Mouse (Mus musculus) lung, postnatal 0 days (tissue): ENCODE data around the gene Btaf1.

ENCODE experiments used
- CTCF ChIP-seq: IDR thresholded peaks from 2 replicates; pipeline ENCODE4 v1.5.1; 2016; ENCODE audit warnings: antibody characterized with exemption, mild to moderate bottlenecking
- EP300 ChIP-seq: IDR thresholded peaks from 2 replicates; pipeline ENCODE4 v1.6.1; 2016; ENCODE audit warnings: antibody characterized with exemption, mild to moderate bottlenecking, control low read depth

DNA sequence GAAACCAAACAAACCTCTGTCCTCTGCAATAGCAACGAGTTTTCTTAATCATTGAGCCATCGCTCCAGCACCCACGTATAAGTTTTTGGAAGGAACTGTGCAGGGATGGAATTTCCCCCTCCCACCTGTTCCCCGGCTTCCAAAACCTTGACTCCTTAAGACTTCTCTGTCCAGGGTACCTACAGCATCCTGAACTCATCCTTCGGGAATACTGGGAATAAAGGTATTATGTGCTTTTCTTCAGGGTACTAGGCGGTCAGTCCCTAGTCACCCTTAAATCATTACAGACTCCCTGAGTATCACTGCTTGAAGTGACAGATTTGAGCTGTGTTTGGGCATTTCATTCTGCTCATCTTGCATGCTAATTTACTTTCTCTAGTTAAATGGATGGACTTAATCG, 22.5 kb upstream of the Btaf1 start:
- TF ChIP-seq CTCF, result no peak
- no peak for TF ChIP-seq EP300
